Mouse (Mus musculus) myocyte (in vitro differentiated cells): ENCODE measurements around the gene Pde6d.

ENCODE experiments used
- CEBPB ChIP-seq: IDR thresholded peaks from 2 replicates; pipeline ENCODE4 v1.6.1; 2011; ENCODE audit warnings: mild to moderate bottlenecking, moderate library complexity; ENCODE audit not compliant: poor library complexity, insufficient read depth, severe bottlenecking
- E2F4 ChIP-seq: IDR thresholded peaks from one replicate; pipeline ENCODE4 v1.6.1; 2011; ENCODE audit warnings: mild to moderate bottlenecking, control low read depth, moderate library complexity; ENCODE audit not compliant: insufficient read depth
- MAX ChIP-seq: IDR thresholded peaks from one replicate; pipeline ENCODE4 v1.6.1; 2011; ENCODE audit warnings: low read depth, mild to moderate bottlenecking, control low read depth
- MYOD1 ChIP-seq, 3 experiments: IDR thresholded peaks; one replicate each; pipeline ENCODE4 v1.6.1; 2011; ENCODE audit warnings: control low read depth in 2 of 3, low read depth in 2 of 3, mild to moderate bottlenecking in 2 of 3, moderate library complexity in 1 of 3; ENCODE audit not compliant: insufficient read length in 2 of 3, control insufficient read depth in 1 of 3
- POLR2A ChIP-seq: IDR thresholded peaks from one replicate; pipeline ENCODE4 v1.6.1; 2011; ENCODE audit warnings: low read depth, mild to moderate bottlenecking, control low read depth, moderate library complexity; ENCODE audit not compliant: insufficient read length
- POLR2AphosphoS2 ChIP-seq: IDR thresholded peaks from one replicate; pipeline ENCODE4 v1.6.1; 2011; ENCODE audit warnings: low read depth, control low read depth; ENCODE audit not compliant: insufficient read length
- REST ChIP-seq: IDR thresholded peaks from one replicate; pipeline ENCODE4 v1.6.1; 2011; ENCODE audit warnings: mild to moderate bottlenecking, control low read depth, moderate library complexity; ENCODE audit not compliant: insufficient read depth, insufficient read length
- TCF12 ChIP-seq: IDR thresholded peaks from one replicate; pipeline ENCODE4 v1.6.1; 2011; ENCODE audit warnings: mild to moderate bottlenecking, control low read depth; ENCODE audit not compliant: poor library complexity, insufficient read depth, severe bottlenecking
- TCF3 ChIP-seq: IDR thresholded peaks from one replicate; pipeline ENCODE4 v1.6.1; 2011; ENCODE audit warnings: low read depth, control low read depth; ENCODE audit not compliant: insufficient read length
- USF1 ChIP-seq: IDR thresholded peaks from one replicate; pipeline ENCODE4 v1.6.1; 2011; ENCODE audit warnings: low read depth, mild to moderate bottlenecking, control low read depth, moderate library complexity

DNA sequence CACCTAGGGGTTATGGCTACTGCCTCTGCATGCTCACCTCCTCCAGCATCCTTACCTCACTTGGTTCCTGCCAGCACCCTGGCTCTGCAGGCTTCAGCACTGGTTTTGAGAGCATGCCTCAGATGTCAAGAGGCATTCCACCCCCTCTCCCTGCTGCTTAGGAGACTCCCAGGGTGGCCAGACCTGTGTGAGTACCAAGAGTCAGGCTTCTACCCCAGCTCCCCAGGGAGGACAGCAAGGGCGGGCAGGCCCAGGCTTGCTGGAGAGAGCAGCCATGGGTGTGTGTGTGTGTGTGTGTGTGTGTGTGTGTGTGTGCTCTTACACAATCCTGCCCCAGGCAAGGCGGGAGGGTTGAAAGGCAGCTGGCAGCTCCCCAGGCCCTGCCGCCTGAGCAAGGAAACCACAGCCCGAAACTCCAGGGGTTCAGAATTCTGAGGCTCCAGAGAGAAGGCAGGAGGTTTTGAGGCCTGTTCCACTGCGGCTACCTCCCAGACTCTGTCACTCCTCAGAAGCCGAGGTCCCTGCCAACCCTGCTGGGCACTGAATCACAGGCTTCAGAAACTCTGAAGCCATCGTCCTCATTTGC lies 60.0 kb downstream of the Pde6d start:
- peak in 2 of 3 experiments; percentile 15 to 63 for TF ChIP-seq MYOD1 (IDR thresholded peaks at IDR 0.05; ENCODE audit: control insufficient read depth in 1 of 3, insufficient read length in 2 of 3, low read depth in 2 of 3)
- TF ChIP-seq POLR2A = no peak
- peak; percentile 59 for TF ChIP-seq E2F4
- TF ChIP-seq MAX = no peak
- TF ChIP-seq POLR2AphosphoS2 = no peak
- TF ChIP-seq USF1 = no peak
- no peak for TF ChIP-seq TCF12
- TF ChIP-seq TCF3 = no peak
- TF ChIP-seq REST = no peak
- TF ChIP-seq CEBPB = peak; percentile 85
